Mouse (Mus musculus) heart, postnatal 36 days (tissue): ENCODE measurements around the gene Naif1. TPM values are rescaled to one million over a fixed set of nuclear protein-coding genes. Genes with fewer than 3 reads are reported as not detected.

Experiments used
- DNase-seq, 2 experiments: peaks; one replicate each; pipeline ENCODE4 v3.0.0; 2021 to 2022
- intact Hi-C: fragments of 180-260 bp; cut with DNase I; formaldehyde crosslinking; loops from one replicate; pipeline ENCODE4 v1.15.1; 2025
- total RNA-seq, 2 experiments: library from RNA; stranded (reverse); gene quantifications; 2 replicates each; pipeline ENCODE4 v1.2.3; 2021

The Naif1 gene
- total RNA-seq, 2 experiments from 2014 or later: 3.1 to 3.8 TPM

DNA sequence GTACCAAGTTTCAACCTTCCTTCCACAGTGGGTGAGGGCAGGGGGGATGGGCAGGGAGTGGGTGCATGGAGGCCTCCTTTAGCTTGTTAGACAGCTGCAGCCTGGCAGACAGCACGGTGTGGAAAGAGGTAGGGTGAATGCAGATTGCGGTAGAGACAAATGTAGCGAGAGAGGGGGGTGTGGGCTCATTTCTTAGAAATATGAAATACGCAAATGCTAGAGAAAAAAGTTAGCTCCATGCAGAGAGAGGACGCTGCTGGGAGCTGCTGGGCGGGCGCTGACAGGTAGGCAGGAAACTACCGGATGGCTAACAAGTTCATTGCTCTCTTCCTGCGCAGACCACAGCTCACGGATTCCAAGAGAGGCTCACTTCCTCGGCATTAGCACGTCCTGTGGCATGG lies 43.0 kb downstream of the Naif1 start:
- DNase-seq: no peak
- intact Hi-C loops: no loop called here

DNA sequence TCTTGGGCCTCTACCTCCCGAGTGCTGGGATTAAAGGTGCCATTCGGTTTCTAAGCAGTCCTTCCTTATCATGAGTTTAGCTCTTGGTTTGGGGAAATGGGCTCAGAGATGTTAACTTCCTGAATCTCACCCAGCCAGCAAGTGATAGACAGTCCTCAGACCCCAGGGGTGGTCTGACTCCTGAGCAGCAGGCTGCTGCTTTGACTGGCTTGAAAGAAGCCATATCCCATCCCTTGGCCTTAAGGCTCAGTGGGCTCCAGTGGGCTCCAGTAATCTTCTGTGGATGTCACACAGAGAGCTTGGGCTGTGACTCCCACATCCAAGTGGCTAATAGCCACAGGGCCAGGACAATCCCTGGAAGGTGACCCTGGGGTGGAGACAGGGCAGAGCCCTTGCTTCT lies 44.3 kb downstream of the Naif1 start:
- intact Hi-C loops: no loop called here
- DNase-seq: no peak

DNA sequence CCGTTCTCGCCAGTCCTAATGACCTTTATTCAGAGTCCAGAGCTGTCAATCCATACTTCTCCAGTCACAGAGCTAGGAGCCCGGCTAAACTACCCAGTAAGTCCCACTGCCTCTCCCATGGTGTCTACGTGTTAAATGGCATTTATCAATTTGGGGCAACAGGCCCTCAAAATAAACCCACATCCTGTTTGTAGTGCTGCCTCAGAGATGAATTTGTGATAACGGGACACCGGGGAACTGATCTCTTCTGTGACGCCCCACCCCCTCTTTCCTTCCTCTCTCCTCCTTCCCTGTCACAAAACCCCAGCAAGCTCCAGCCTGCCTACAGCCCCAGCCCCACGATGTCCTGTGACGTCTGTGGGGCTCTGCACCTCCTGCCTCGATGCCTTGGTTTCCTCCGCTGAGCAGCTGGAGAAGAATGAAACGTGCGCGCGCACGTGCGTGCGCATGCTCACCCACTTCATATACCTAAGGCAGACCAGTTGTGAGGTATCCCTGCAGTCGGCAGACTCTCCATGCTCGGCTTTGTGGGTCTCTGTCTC lies 45.0 kb downstream of the Naif1 start:
- DNase-seq: peak; percentile 36 to 43
- intact Hi-C loops: no loop called here

DNA sequence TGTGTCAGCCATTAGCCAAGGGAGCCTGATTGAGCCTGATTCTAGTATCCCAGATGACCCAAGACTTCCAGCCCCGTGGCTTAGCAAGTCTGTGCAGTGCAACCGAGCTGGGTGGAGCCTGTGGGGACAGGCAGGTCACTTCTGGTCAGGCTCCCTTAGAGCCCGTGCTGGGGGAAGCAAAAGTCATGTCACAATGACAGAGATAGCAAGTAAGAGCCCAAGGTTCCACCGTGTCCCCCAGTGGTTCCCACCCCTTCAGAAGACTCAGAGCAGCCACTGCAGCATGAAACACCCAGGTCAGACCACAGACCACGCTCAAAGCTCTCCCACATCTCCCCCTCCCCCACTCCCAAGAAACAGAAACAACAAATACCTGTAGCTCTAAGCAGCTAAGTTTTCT lies 45.9 kb downstream of the Naif1 start:
- DNase-seq: no peak
- intact Hi-C loops: no loop called here

DNA sequence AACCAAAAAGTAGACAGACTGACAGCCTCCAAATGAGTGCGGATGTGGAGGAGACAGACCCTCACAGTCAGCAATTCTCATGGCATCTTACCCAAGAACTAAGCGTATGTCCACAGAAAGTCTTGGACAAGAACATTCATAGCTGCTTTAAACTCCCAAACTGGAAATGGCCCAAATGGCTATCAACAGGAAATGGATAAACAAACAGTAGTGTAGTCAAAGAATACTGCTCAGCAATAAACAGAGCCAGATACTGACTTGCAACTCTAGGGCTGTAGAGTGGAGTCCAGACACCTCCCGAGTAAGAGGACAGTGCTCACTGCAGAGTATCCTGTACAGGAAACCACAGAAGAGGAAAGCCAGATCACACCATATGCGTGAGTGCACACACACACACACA lies 49.1 kb downstream of the Naif1 start:
- DNase-seq: no peak
- intact Hi-C loops: no loop called here

DNA sequence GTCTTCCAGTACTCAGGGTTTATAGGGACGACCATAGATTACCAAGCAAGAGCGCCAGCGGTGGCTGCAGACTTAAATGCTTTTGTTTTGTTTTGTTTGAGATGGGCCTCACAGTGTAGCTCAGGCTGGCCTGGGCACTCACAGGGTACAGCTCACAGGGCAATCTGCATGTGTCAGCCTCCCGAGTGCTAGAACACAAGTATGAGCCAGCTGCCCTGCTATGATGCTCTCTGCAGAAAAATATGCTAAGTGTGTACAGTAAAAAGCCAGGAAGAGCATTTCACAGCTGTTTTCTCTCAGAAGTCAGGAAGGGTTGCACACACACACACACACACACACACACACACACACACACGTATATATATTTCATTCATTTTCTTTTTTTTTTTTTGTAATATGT lies 50.2 kb downstream of the Naif1 start:
- DNase-seq: no peak
- intact Hi-C loops: no loop called here

DNA sequence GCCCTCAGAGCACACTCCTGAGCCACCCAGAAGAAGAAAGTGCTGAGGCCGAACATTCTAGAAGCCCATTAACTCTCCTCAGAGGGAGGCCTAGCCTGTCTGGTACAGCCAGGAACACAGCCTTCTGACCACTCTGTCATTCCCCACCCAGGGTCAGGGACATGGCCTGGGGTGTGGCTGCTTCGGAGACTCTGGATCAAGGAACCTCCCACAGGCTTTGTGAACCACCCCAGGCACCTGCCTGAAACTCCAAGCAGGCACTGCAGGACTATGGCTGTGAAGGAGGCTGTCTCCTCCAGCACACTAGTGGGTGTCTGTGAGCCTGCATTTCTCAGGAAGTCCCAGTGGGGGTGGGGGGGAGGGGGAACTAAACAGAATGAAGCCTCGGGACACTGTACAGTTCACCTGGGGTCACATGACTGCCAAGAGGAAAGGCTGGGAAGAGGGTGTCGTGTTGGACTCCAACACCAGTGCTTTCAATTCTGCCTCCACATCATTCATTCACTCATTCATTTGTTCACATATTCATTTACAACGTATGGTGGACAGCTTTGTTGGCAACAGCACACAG lies 51.6 kb downstream of the Naif1 start:
- DNase-seq: no peak
- intact Hi-C loops: no loop called here

DNA sequence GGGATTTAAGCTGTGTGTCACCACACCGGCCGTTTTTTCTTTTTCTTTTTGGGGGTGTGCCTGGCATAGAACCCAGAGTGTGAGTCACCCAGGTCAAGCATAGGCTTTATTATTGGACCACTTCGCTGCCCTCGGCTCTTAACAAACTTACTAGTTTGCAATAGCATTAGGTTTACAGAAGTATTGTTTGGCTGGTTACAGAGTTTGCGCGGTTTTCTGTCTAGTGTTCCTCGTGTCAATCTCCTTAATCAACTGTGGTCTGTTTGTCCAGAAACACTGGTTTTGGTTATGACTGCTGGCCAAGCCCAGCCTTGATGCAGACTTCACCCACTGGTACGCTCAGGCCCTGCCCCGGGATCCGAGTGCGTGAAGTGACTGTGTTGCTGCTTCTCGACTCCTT lies 52.6 kb downstream of the Naif1 start:
- intact Hi-C loops: no loop called here
- DNase-seq: no peak

DNA sequence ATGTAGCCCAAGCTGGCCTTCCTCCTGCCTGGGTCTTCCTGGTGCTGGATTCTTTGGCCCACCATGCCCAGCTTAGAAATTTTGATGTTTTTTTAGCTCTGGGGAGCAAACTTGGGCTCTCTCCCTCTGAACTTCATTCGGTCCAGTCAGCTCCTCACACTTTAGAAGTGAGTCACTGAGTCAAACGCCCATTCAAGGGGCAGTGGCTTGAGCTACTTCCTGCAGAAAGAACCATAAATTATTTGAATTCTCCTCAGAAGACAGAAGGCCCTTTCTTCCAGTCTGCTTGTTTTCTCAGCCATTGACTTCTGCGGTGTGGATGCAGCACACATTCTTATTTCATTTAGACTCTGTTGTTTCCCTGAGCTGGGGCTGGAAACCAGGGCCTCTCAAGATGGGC lies 53.3 kb downstream of the Naif1 start:
- DNase-seq: no peak
- intact Hi-C loops: no loop called here

DNA sequence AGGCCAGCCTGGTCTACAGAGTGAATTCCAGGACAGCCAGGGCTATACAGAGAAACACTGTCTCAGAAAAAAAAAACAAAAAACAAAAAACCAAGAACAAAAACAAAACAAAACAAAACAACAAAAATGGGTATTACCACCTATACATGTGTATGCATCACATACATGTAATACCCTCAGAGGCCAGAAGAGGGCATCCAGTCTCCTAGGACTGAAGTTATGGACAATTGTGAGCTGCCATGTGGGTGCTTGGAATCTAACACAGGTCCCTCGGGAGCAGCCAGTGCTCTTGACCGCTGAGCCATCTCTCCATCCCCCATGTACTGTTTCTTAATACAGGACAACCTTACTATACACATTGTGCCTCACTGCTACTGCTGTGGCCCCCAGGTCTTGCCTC lies 55.3 kb downstream of the Naif1 start:
- no peak for DNase-seq
- intact Hi-C loops: no loop called here

Other genes starting within 250 kb of the Naif1 start
- gene Pomt1, start 213.9 kb upstream of the Naif1 start, total RNA-seq: 10 to 100 TPM; 13.7 to 14.3 TPM
- gene Uck1, start 190.3 kb upstream of the Naif1 start, total RNA-seq: 10 to 100 TPM; 22.9 to 24.1 TPM
- gene Golga2, start 163.1 kb upstream of the Naif1 start, total RNA-seq: 10 to 100 TPM; 74.5 to 78.2 TPM
- gene Swi5, start 162.4 kb upstream of the Naif1 start, total RNA-seq: 100 to 1,000 TPM; 188 to 208 TPM
- 10 to 100 TPM; 25.0 to 33.3 TPM for gene Ciz1, start 98.1 kb upstream of the Naif1 start, total RNA-seq
- gene Dnm1, start 97.1 kb upstream of the Naif1 start, total RNA-seq: 1 to 10 TPM; 4.0 TPM
- 10 to 100 TPM; 43.9 to 44.3 TPM for gene 1110008P14Rik, start 68.5 kb upstream of the Naif1 start, total RNA-seq
- gene Lcn2, start 62.2 kb upstream of the Naif1 start, total RNA-seq: 1 to 10 TPM; 3.1 to 7.0 TPM
- 10 to 100 TPM; 69.9 to 70.6 TPM for gene Ptges2, start 54.6 kb upstream of the Naif1 start, total RNA-seq
- 10 to 100 TPM in 1 of 2 experiments, 1 to 10 TPM in 1; 4.8 to 12.4 TPM for gene Slc25a25, start 988 bp downstream of the Naif1 start, total RNA-seq
- 10 to 100 TPM in 1 of 2 experiments, 1 to 10 TPM in 1; 8.9 to 10.6 TPM for gene Fam102a, start 84.9 kb downstream of the Naif1 start, total RNA-seq
- 10 to 100 TPM; 17.9 to 21.3 TPM for gene Dpm2, start 120.4 kb downstream of the Naif1 start, total RNA-seq
- under 1 TPM in 1 of 2 experiments, not detected in 1; 0.43 TPM for gene Pip5kl1, start 124.3 kb downstream of the Naif1 start, total RNA-seq
- not detected for gene 9430097D07Rik, start 125.2 kb downstream of the Naif1 start, total RNA-seq
- 10 to 100 TPM; 18.7 to 21.7 TPM for gene St6galnac4, start 136.6 kb downstream of the Naif1 start, total RNA-seq
- 100 to 1,000 TPM; 108 to 116 TPM for gene St6galnac6, start 149.3 kb downstream of the Naif1 start, total RNA-seq
- 100 to 1,000 TPM; 631 to 727 TPM for gene Ak1, start 171.3 kb downstream of the Naif1 start, total RNA-seq
- gene Eng, start 196.1 kb downstream of the Naif1 start, total RNA-seq: 100 to 1,000 TPM; 123 to 136 TPM